Mouse (Mus musculus) C2C12 (cell line): ENCODE data around the gene Pex14. TPM values are rescaled to one million over a fixed set of nuclear protein-coding genes. Genes with fewer than 3 reads are reported as not detected.

Experiments
- H3K27me3 ChIP-seq: one replicate; pipeline ENCODE4 v1.6.1; 2011; ENCODE audit not compliant: control insufficient read depth, insufficient read depth, insufficient read length
- H3K36me3 ChIP-seq: one replicate; pipeline ENCODE4 v1.6.1; 2011; ENCODE audit not compliant: control insufficient read depth, insufficient read depth
- H3K4me3 ChIP-seq: one replicate; pipeline ENCODE4 v1.5.1; 2011; ENCODE audit warnings: mild to moderate bottlenecking, control low read depth; ENCODE audit not compliant: poor library complexity, insufficient read depth, severe bottlenecking
- H3K79me2 ChIP-seq: one replicate; pipeline ENCODE4 v1.6.1; 2011; ENCODE audit not compliant: control insufficient read depth, insufficient read depth
- H3K79me3 ChIP-seq: one replicate; pipeline ENCODE4 v1.6.1; 2011; ENCODE audit warnings: low read depth, control low read depth
- H3ac ChIP-seq: one replicate; pipeline ENCODE3; 2011; ENCODE audit warnings: low read depth; ENCODE audit not compliant: control insufficient read depth, insufficient read length
- CEBPB ChIP-seq: IDR thresholded peaks from one replicate; pipeline ENCODE4 v1.6.1; 2011; ENCODE audit warnings: low read depth, mild to moderate bottlenecking, control low read depth, moderate library complexity
- CTCF ChIP-seq: IDR thresholded peaks from one replicate; pipeline ENCODE4 v1.5.1; 2011; ENCODE audit not compliant: control insufficient read depth, insufficient read depth, insufficient read length
- FOSL1 ChIP-seq: IDR thresholded peaks from one replicate; pipeline ENCODE4 v1.8.0; 2011; ENCODE audit warnings: mild to moderate bottlenecking, low read length; ENCODE audit not compliant: poor library complexity, insufficient read depth, severe bottlenecking
- MAX ChIP-seq: IDR thresholded peaks from one replicate; pipeline ENCODE4 v1.6.1; 2011; ENCODE audit warnings: mild to moderate bottlenecking, control low read depth
- MYOD1 ChIP-seq: IDR thresholded peaks from one replicate; pipeline ENCODE4 v1.6.1; 2011; ENCODE audit warnings: low read depth; ENCODE audit not compliant: control insufficient read depth, insufficient read length
- MYOG ChIP-seq: IDR thresholded peaks from one replicate; pipeline ENCODE4 v1.6.1; 2011; ENCODE audit not compliant: control insufficient read depth, insufficient read length; ENCODE audit errors: extremely low read depth
- USF1 ChIP-seq: IDR thresholded peaks from one replicate; pipeline ENCODE4 v1.6.1; 2011; ENCODE audit warnings: low read depth, mild to moderate bottlenecking, control low read depth, moderate library complexity
- polyA plus RNA-seq: library from polyadenylated mRNA; unstranded; fragments of >200 nt; fragmentation: generic; extraction: Trizol; gene quantifications from one replicate; pipeline ENCODE4 v1.2.1, GENCODE M21; 2012; ENCODE audit warnings: missing spikeins

Pex14 gene
- polyA plus RNA-seq, 1 experiment = 40.3 TPM

- H3K4me3 ChIP-seq = no peak overlapping the region
Observed at GRCm38 (mm10) chr4:148928876-148929275, 170.8 kb downstream of the Pex14 start.

GRCm38 (mm10) chr4:148928316-148928715 is 171.4 kb downstream of the Pex14 start:
- Histone ChIP-seq H3ac (no peak overlapping the region), H3K36me3 (no peaks in the 10 kb centered on the region), H3K27me3 (peaks cover 88% of the 10 kb centered on the region), H3K4me3 (no peak overlapping the region), H3K79me3 (no peaks in the 10 kb centered on the region), H3K79me2 (no peaks in the 10 kb centered on the region)
- TF ChIP-seq MAX = no peak
- TF ChIP-seq CEBPB = no peak
- TF ChIP-seq MYOG = no peak
- TF ChIP-seq USF1 = no peak
- TF ChIP-seq MYOD1 = no peak
- TF ChIP-seq FOSL1 = no peak
- TF ChIP-seq CTCF = no peak

More at GRCm38 (mm10) chr4:148928876-148929275, 170.8 kb downstream of the Pex14 start:
- no peaks in the 10 kb centered on the region for H3K36me3 ChIP-seq
- H3K79me2 ChIP-seq = no peaks in the 10 kb centered on the region
- H3K27me3 ChIP-seq = peaks cover 88% of the 10 kb centered on the region
- H3K79me3 ChIP-seq = no peaks in the 10 kb centered on the region
- H3ac ChIP-seq = no peak overlapping the region
- TF ChIP-seq CEBPB (no peak), MYOG (no peak), FOSL1 (no peak), MYOD1 (no peak), CTCF (no peak), MAX (no peak), USF1 (no peak)

- no peak for TF ChIP-seq MYOG
- TF ChIP-seq CTCF = no peak
- no peak for TF ChIP-seq MYOD1
- no peak for TF ChIP-seq MAX
- no peak for TF ChIP-seq USF1
- TF ChIP-seq FOSL1 = no peak
- no peak for TF ChIP-seq CEBPB
- no peaks in the 10 kb centered on the region for H3K36me3 ChIP-seq
- H3K27me3 ChIP-seq = peaks cover 81% of the 10 kb centered on the region
- no peaks in the 10 kb centered on the region for H3K79me2 ChIP-seq
- no peak overlapping the region for H3ac ChIP-seq
- H3K79me3 ChIP-seq = no peaks in the 10 kb centered on the region
- no peak overlapping the region for H3K4me3 ChIP-seq
Observed at GRCm38 (mm10) chr4:148926459-148926858, 173.2 kb downstream of the Pex14 start.

GRCm38 (mm10) chr4:148925589-148926359 is 173.9 kb downstream of the Pex14 start:
- H3ac ChIP-seq = no peak overlapping the region
- no peaks in the 10 kb centered on the region for H3K79me3 ChIP-seq
- H3K79me2 ChIP-seq = no peaks in the 10 kb centered on the region
- no peak for TF ChIP-seq USF1
- TF ChIP-seq MYOG = no peak
- TF ChIP-seq CEBPB = no peak
- TF ChIP-seq MAX = no peak
- no peak for TF ChIP-seq CTCF
- TF ChIP-seq FOSL1 = no peak
- no peak for TF ChIP-seq MYOD1
- peaks cover 74% of the 10 kb centered on the region for H3K27me3 ChIP-seq
- no peaks in the 10 kb centered on the region for H3K36me3 ChIP-seq
- H3K4me3 ChIP-seq = no peak overlapping the region

- no peaks in the 10 kb centered on the region for H3K36me3 ChIP-seq
- no peak overlapping the region for H3K4me3 ChIP-seq
- no peak overlapping the region for H3ac ChIP-seq
- H3K27me3 ChIP-seq = peaks cover 66% of the 10 kb centered on the region
- no peak for TF ChIP-seq MYOD1
- no peak for TF ChIP-seq CEBPB
- TF ChIP-seq MAX = no peak
- no peak for TF ChIP-seq USF1
- no peak for TF ChIP-seq FOSL1
- no peak for TF ChIP-seq MYOG
- TF ChIP-seq CTCF = no peak
- no peaks in the 10 kb centered on the region for H3K79me2 ChIP-seq
- H3K79me3 ChIP-seq = no peaks in the 10 kb centered on the region
Observed at GRCm38 (mm10) chr4:148923976-148924375, 175.7 kb downstream of the Pex14 start.
